Mouse (Mus musculus) forebrain, embryonic 12.5 days (tissue): ENCODE measurements around the gene Siah3. TPM values are rescaled to one million over a fixed set of nuclear protein-coding genes. Genes with fewer than 3 reads are reported as not detected.
A peak's percentile ranks its signal among the peaks of the same experiment; 100 is the strongest.
"Not testable (repeated sequence)": the region's sequence is repeated elsewhere in the genome, so short reads cannot be mapped to it uniquely, and the experiment has no call there.

Source experiments
- ATAC-seq: fragments of 200-750 bp; cut with Nextera tagmentation; 2 replicates; pipeline ENCODE4 v1.8.0; 2017; ENCODE audit warnings: moderate TSS enrichment; ENCODE audit not compliant: low FRiP score
- H3K27ac ChIP-seq: fragments of 300-500 bp; sonication (generic); 2 replicates; pipeline ENCODE4 v1.5.1; 2016; ENCODE audit warnings: mild to moderate bottlenecking
- H3K27me3 ChIP-seq: fragments of 300-500 bp; sonication (generic); 2 replicates; pipeline ENCODE4 v1.6.1; 2016; ENCODE audit warnings: mild to moderate bottlenecking
- H3K36me3 ChIP-seq: fragments of 300-500 bp; sonication (generic); replicated peaks from 2 replicates; pipeline ENCODE4 v1.6.1; 2016; ENCODE audit warnings: mild to moderate bottlenecking
- H3K4me1 ChIP-seq: fragments of 300-500 bp; sonication (generic); 2 replicates; pipeline ENCODE4 v1.6.1; 2016
- H3K4me2 ChIP-seq: fragments of 300-500 bp; sonication (generic); 2 replicates; pipeline ENCODE4 v1.6.1; 2016; ENCODE audit warnings: mild to moderate bottlenecking, moderate library complexity
- H3K4me3 ChIP-seq: fragments of 300-500 bp; sonication (generic); replicated peaks from 2 replicates; pipeline ENCODE4 v1.5.1; 2016; ENCODE audit warnings: mild to moderate bottlenecking
- H3K9ac ChIP-seq: fragments of 300-500 bp; sonication (generic); 2 replicates; pipeline ENCODE4 v1.6.1; 2016; ENCODE audit warnings: mild to moderate bottlenecking
- H3K9me3 ChIP-seq: fragments of 300-500 bp; sonication (generic); 2 replicates; pipeline ENCODE4 v1.6.1; 2016
- WGBS: fragments of 180-500 bp; shearing (Covaris S2); methylation state at CpG from one replicate; pipeline ENCODE4 v1.1.7; 2016; 5-methylcytosine and 5-hydroxymethylcytosine counted together
- polyA plus RNA-seq: library from polyadenylated mRNA; unstranded; fragments of >200 nt; fragmentation: Nextera tagmentation; extraction: Ambion mirVana; gene quantifications from 2 replicates; pipeline ENCODE4 v1.2.1, GENCODE M21; 2016

The Siah3 gene
- polyA plus RNA-seq, 1 experiment from 2014 or later: 4.2 TPM

DNA sequence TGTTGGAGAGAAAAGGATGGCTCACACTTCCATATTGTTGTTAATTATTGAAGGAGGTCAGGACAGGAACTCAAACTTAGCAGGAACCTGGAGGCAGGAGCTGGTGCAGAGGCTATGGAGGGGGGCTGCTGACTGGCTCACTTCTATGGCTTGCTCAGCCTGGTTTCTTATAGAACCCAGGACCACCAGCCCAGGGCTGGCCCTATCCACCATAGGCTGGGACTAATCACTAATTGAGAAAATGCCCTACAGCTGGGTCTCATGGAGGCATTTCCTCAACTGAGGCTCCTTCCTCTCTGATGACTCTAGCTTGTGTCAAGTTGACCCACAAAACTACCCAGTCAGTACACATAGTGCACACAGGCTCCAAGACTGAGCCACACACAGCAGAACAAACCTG, 9.5 kb upstream of the Siah3 start:
- not testable (repeated sequence) for H3K9ac ChIP-seq, ATAC-seq, H3K27ac ChIP-seq, H3K36me3 ChIP-seq, H3K4me3 ChIP-seq, H3K4me2 ChIP-seq, H3K9me3 ChIP-seq, H3K27me3 ChIP-seq
- H3K4me1 ChIP-seq: peaks cover 17% of the 10 kb centered on the region

GRCm38 (mm10) chr14:75453906-75454305, 1.9 kb upstream of the Siah3 start:
- 89% methylated on average over 4 of the region's 4 CpGs for WGBS

GRCm38 (mm10) chr14:75454716-75455115, 1.1 kb upstream of the Siah3 start:
- no peaks in the 10 kb centered on the region for H3K9me3 ChIP-seq
- peak overlapping the region; percentile 18 for H3K9ac ChIP-seq
- H3K36me3 ChIP-seq: no peaks in the 10 kb centered on the region
- peak overlapping the region; percentile 75 for H3K4me2 ChIP-seq
- peak overlapping the region; percentile 92 for H3K27ac ChIP-seq
- H3K4me3 ChIP-seq: peak overlapping the region; percentile 57
- peaks cover 3% of the 10 kb centered on the region; the same call in 1 of the 2 replicates for H3K27me3 ChIP-seq
- ATAC-seq: peak; percentile 76; the same call in 1 of the 2 replicates
- 5% methylated on average over 4 of the region's 4 CpGs for WGBS
- H3K4me1 ChIP-seq: peaks cover 38% of the 10 kb centered on the region

More at GRCm38 (mm10) chr14:75453906-75454305, 1.9 kb upstream of the Siah3 start:
- Histone ChIP-seq H3K36me3 (no peaks in the 10 kb centered on the region), H3K9me3 (no peaks in the 10 kb centered on the region), H3K4me1 (peaks cover 30% of the 10 kb centered on the region), H3K9ac (no peak overlapping the region), H3K27ac (no peak overlapping the region), H3K4me3 (no peak overlapping the region), H3K27me3 (peaks cover 3% of the 10 kb centered on the region; the same call in 1 of the 2 replicates), H3K4me2 (no peak overlapping the region)
- ATAC-seq: no peak

DNA sequence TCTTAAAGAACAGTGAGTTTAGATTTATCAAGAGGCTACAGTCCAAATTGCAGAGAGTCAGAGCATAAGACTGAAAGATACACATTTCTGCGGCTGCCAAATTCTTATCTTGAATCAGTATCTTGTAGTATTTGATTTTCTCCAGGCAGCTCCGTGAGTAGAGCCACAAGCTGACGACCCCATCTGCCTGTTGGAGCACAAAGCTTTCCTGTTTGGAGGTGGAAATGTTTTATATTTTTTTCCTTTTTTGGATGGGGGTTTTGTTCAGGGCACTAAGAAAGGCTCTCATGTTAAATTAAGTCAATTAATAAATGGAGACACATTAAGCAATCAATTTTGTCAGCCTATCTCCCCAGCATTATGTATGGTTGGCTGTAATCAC, 430 bp upstream of the Siah3 start:
- Histone ChIP-seq H3K27ac (peak overlapping the region; percentile 92), H3K4me3 (peak overlapping the region; percentile 57), H3K36me3 (no peaks in the 10 kb centered on the region), H3K9ac (peak overlapping the region; percentile 64; the same call in 1 of the 2 replicates), H3K9me3 (no peaks in the 10 kb centered on the region), H3K4me1 (peaks cover 44% of the 10 kb centered on the region), H3K4me2 (peak overlapping the region; percentile 75), H3K27me3 (peaks cover 3% of the 10 kb centered on the region; the same call in 1 of the 2 replicates)
- no peak for ATAC-seq
- 22% methylated on average over 3 of the region's 3 CpGs for WGBS

DNA sequence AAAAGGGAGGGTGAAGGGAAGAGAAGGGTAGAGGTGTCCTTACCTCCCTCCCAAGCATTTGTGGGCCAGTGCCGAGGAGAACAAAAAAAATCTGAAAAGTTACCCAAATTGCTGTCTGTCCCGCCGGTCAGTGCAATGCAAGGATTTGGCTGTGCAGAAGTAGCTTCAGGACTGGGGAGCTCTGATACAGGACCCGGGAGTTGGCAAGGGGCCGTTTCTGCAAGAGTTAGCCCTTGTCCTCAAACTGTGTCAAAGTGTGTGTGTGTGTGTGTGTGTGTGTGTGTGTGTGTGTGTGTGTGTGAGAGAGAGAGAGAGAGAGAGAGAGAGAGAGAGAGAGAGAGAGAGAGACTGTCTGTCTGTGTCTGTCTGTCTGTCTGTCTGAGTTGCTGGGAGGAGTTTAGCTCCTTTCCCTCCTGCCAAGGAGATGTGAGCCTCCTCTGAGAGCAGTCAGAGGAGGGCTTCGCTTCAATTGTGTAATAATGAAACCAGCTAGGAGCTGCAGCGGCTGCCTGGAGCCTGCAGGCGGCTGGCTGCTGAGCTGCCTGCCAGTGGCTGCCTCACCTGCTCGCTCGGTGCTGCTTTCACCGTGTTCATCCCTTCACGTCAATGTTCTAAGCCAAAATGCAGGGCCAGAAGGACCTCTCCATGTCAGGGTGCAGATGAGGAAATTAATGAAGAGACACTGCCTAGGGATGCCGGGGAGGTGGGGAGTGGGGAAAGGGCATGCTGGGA, 873 bp downstream of the Siah3 start:
- WGBS: 2% methylated on average over 13 of the region's 13 CpGs
- ATAC-seq: peak; percentile 72
- peak overlapping the region; percentile 64 for H3K9ac ChIP-seq
- H3K4me2 ChIP-seq: peak overlapping the region; percentile 75
- peak overlapping the region; percentile 92 for H3K27ac ChIP-seq
- no peaks in the 10 kb centered on the region for H3K36me3 ChIP-seq
- H3K4me1 ChIP-seq: peaks cover 50% of the 10 kb centered on the region
- peaks cover 3% of the 10 kb centered on the region; the same call in 1 of the 2 replicates for H3K27me3 ChIP-seq
- H3K4me3 ChIP-seq: peak overlapping the region; percentile 57
- H3K9me3 ChIP-seq: no peaks in the 10 kb centered on the region

GRCm38 (mm10) chr14:75457221-75457600, 1.4 kb downstream of the Siah3 start:
- Histone ChIP-seq H3K27me3 (peaks cover 3% of the 10 kb centered on the region; the same call in 1 of the 2 replicates), H3K4me2 (peak overlapping the region; percentile 75), H3K9me3 (no peaks in the 10 kb centered on the region), H3K27ac (peak overlapping the region; percentile 92), H3K4me1 (peaks cover 50% of the 10 kb centered on the region), H3K4me3 (peak overlapping the region; percentile 57), H3K9ac (peak overlapping the region; percentile 64), H3K36me3 (no peaks in the 10 kb centered on the region)
- ATAC-seq: peak; percentile 62
- 17% methylated on average over 8 of the region's 8 CpGs for WGBS

GRCm38 (mm10) chr14:75459431-75459830, 3.6 kb downstream of the Siah3 start:
- no peak for ATAC-seq
- 87% methylated on average over 10 of the region's 10 CpGs for WGBS
- H3K4me2 ChIP-seq: peak overlapping the region; percentile 75
- 0 out of 2 replicates have a peak overlapping the region, but pooled peaks have one; percentile 1 for H3K4me3 ChIP-seq
- H3K27ac ChIP-seq: peak overlapping the region; percentile 91
- peak overlapping the region; percentile 33; the same call in 1 of the 2 replicates for H3K9ac ChIP-seq
- no peaks in the 10 kb centered on the region for H3K9me3 ChIP-seq
- no peaks in the 10 kb centered on the region for H3K36me3 ChIP-seq
- H3K27me3 ChIP-seq: peaks cover 3% of the 10 kb centered on the region; the same call in 1 of the 2 replicates
- H3K4me1 ChIP-seq: peaks cover 43% of the 10 kb centered on the region

GRCm38 (mm10) chr14:75459991-75460390, 4.2 kb downstream of the Siah3 start:
- peak overlapping the region; percentile 91 for H3K27ac ChIP-seq
- H3K4me3 ChIP-seq: no peak overlapping the region
- peak overlapping the region; percentile 75 for H3K4me2 ChIP-seq
- H3K4me1 ChIP-seq: peaks cover 38% of the 10 kb centered on the region
- no peaks in the 10 kb centered on the region for H3K36me3 ChIP-seq
- peaks cover 3% of the 10 kb centered on the region; the same call in 1 of the 2 replicates for H3K27me3 ChIP-seq
- no peaks in the 10 kb centered on the region for H3K9me3 ChIP-seq
- peak overlapping the region; percentile 33; the same call in 1 of the 2 replicates for H3K9ac ChIP-seq
- 29% methylated on average over 3 of the region's 3 CpGs for WGBS
- peak; percentile 20; the same call in 1 of the 2 replicates for ATAC-seq

DNA sequence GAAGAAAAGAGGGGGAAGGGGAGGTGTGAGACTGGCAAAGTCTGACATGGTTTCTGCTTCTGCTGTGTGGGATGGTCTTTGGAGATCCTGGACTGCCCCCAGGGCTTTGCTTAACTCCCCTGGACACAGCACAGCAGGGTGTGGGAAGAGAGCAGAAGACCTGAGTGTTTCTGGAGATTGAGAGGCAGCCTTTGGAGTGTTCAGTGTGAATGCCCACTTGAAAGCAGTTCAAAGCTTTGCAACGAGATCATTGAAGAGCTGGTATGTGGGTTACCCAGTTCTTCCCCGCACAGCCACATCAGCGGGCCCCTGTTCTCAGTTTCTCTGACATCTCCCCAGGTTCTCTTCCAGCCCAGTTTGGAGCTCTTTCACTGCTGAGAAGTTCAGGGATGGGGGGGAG, 4.7 kb downstream of the Siah3 start:
- Histone ChIP-seq H3K9me3 (no peaks in the 10 kb centered on the region), H3K27ac (peak overlapping the region; percentile 91), H3K9ac (no peak overlapping the region), H3K4me2 (peak overlapping the region; percentile 75), H3K36me3 (no peaks in the 10 kb centered on the region), H3K27me3 (peaks cover 3% of the 10 kb centered on the region; the same call in 1 of the 2 replicates), H3K4me1 (peaks cover 37% of the 10 kb centered on the region), H3K4me3 (no peak overlapping the region)
- WGBS: 28% methylated on average over 3 of the region's 3 CpGs
- no peak; the same call in 1 of the 2 replicates for ATAC-seq

- H3K9ac ChIP-seq: no peak overlapping the region
- peaks cover 3% of the 10 kb centered on the region; the same call in 1 of the 2 replicates for H3K27me3 ChIP-seq
- H3K27ac ChIP-seq: no peak overlapping the region
- H3K4me2 ChIP-seq: no peak overlapping the region
- ATAC-seq: no peak
- WGBS: 88% methylated on average over 4 of the region's 4 CpGs
- H3K4me3 ChIP-seq: no peak overlapping the region
- H3K4me1 ChIP-seq: peaks cover 27% of the 10 kb centered on the region
- no peaks in the 10 kb centered on the region for H3K36me3 ChIP-seq
- no peaks in the 10 kb centered on the region for H3K9me3 ChIP-seq
These were observed 6.0 kb downstream of the Siah3 start for GRCm38 (mm10) chr14:75461770-75462169.

DNA sequence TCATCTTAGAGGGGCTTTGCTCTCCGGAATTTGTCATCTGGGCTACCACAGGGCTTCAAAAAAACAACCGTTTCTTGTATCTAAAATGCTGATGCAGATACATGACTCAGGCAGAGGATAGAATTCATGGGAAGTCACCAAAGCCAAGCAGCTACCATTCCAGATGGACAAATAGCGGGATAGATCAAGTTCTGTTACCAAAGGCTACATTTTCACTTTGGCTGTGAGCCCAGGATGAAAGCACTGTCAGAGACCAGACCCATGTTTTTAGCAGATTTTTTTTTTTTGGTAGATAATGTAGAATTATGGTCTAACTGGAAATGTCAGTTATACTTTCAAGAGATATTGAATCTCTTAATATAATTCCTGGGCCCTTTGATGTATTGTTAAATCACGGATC, 7.4 kb downstream of the Siah3 start:
- WGBS: 89% methylated on average over 4 of the region's 4 CpGs
- H3K9me3 ChIP-seq: no peaks in the 10 kb centered on the region
- H3K9ac ChIP-seq: no peak overlapping the region
- H3K36me3 ChIP-seq: no peaks in the 10 kb centered on the region
- H3K4me2 ChIP-seq: no peak overlapping the region
- H3K27me3 ChIP-seq: peaks cover 3% of the 10 kb centered on the region; the same call in 1 of the 2 replicates
- no peak overlapping the region for H3K27ac ChIP-seq
- H3K4me1 ChIP-seq: peaks cover 20% of the 10 kb centered on the region
- no peak for ATAC-seq
- no peak overlapping the region for H3K4me3 ChIP-seq

DNA sequence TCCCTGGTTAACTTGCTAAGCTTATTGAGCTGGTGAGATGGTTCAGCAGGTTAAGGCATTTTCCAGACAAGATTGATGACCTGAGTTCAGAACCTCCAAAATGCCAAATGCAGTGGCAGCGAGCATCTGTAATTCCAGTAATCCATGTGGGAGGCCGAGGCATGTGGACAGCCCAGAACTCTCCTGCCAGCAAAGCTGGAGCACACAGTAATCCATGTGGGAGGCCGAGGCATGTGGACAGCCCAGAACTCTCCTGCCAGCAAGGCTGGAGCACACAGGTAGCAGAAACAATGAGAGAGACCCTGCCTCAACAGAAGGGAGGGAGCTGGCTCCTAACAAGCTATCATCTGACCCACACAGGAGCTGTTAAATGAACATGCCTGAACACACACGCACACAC, 13.2 kb downstream of the Siah3 start:
- Histone ChIP-seq H3K4me3 (no peak overlapping the region), H3K27ac (no peak overlapping the region), H3K9ac (no peak overlapping the region), H3K36me3 (no peaks in the 10 kb centered on the region), H3K27me3 (no peaks in the 10 kb centered on the region), H3K9me3 (no peaks in the 10 kb centered on the region), H3K4me1 (peaks cover 9% of the 10 kb centered on the region), H3K4me2 (no peak overlapping the region)
- ATAC-seq: no peak
- 83% methylated on average over 4 of the region's 4 CpGs for WGBS
